ENCODE assay signal across 29 mouse cellular contexts in the genomic region with DNA sequence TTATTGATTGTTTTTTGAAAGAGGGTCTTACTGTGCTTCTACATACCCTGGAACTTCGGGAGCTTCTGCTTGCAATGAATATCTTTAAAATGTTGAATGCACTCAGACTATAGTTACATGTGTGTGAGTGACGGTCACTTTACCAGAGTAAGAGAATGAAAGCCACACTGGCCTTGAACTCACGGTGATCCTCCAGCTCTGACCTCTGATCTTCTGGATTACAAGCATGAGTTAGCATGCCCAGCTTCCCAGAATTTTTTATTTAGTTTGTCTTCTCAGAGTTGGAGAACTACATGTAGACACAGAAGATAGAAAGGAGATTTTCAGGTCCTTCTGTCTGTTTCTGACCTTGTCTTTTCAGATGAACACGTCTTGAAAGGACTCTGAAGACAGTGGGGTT.
"Had no signal": no experiment of that assay in that cellular context is flagged by ENCODE, and none has a peak within 500 bp of the region (broad histone marks: within the 10 kb centered on the region; RNA-seq: fewer than 3 reads in every experiment).

No protein-coding gene starts in this region.

- H3K9ac ChIP-seq: forebrain, postnatal 0 days; heart, embryonic 13.5 days; heart, embryonic 15.5 days; hindbrain, embryonic 12.5 days; hindbrain, embryonic 14.5 days; intestine, embryonic 15.5 days; kidney, embryonic 15.5 days; limb, embryonic 12.5 days; liver, embryonic 13.5 days; liver, embryonic 15.5 days had no signal

- H3K4me3 ChIP-seq: gastrocnemius, adult 2 months; heart, adult 2 months; heart, embryonic 13.5 days; heart, embryonic 15.5 days; hindbrain, embryonic 10.5 days; hindbrain, embryonic 12.5 days; intestine, embryonic 15.5 days; kidney, embryonic 15.5 days; layer of hippocampus, adult 2 months; limb, embryonic 10.5 days; limb, embryonic 12.5 days; liver, embryonic 13.5 days; liver, embryonic 15.5 days had no signal

- H3K27me3 ChIP-seq: heart, embryonic 13.5 days; heart, embryonic 15.5 days; hindbrain, embryonic 12.5 days; intestine, embryonic 15.5 days; kidney, embryonic 15.5 days; limb, embryonic 12.5 days had no signal

- H3K27ac ChIP-seq: gastrocnemius, adult 2 months; heart, adult 2 months; heart, embryonic 13.5 days; heart, embryonic 15.5 days; hindbrain, embryonic 10.5 days; hindbrain, embryonic 12.5 days; hindbrain, embryonic 14.5 days; intestine, embryonic 15.5 days; kidney, embryonic 15.5 days; kidney, postnatal 0 days; layer of hippocampus, adult 2 months; limb, embryonic 10.5 days; limb, embryonic 12.5 days; liver, embryonic 13.5 days; liver, embryonic 15.5 days had no signal

- H3K9me3 ChIP-seq: heart, embryonic 13.5 days; heart, embryonic 15.5 days; hindbrain, embryonic 10.5 days; hindbrain, embryonic 12.5 days; intestine, embryonic 15.5 days; kidney, embryonic 15.5 days; limb, embryonic 10.5 days; limb, embryonic 12.5 days; liver, embryonic 13.5 days; liver, embryonic 15.5 days had no signal

- ATAC-seq: forebrain, postnatal 0 days; hindbrain, embryonic 16.5 days; inflammation-experienced regulatory T-cells, adult 6 months; intestine, embryonic 15.5 days; intestine, postnatal 0 days had no signal

- DNase-seq: forebrain, postnatal 0 days; gastrocnemius, adult 2 months; gastrocnemius, postnatal 10 days; gastrocnemius, postnatal 25 days; heart, adult 2 months; heart, postnatal 14 days; heart, postnatal 36 days; kidney, adult 18-20 months; kidney, adult 9 months; kidney, postnatal 25 days; kidney, postnatal 4 days; liver; liver, embryonic 13.5 days had no signal

- H3K4me2 ChIP-seq: heart, embryonic 11.5 days; heart, embryonic 13.5 days; heart, embryonic 15.5 days; hindbrain, embryonic 12.5 days; intestine, embryonic 15.5 days; kidney, embryonic 15.5 days; limb, embryonic 12.5 days; liver, embryonic 13.5 days; liver, embryonic 15.5 days had no signal
